Mouse (Mus musculus) spleen, adult 18-20 months (tissue): ENCODE measurements around the gene Zfp217.
A peak's percentile ranks its signal among the peaks of the same experiment; 100 is the strongest.

ENCODE experiments used
- DNase-seq, 2 experiments: peaks; one replicate each; pipeline ENCODE4 v3.0.0; 2022; ENCODE audit warnings: mixed read lengths in 2 of 2

Gene Zfp217

GRCm38 (mm10) chr2:170158987-170159386 lies 11.1 kb upstream of the Zfp217 start:
- no peak for DNase-seq

GRCm38 (mm10) chr2:170158251-170158650 lies 10.3 kb upstream of the Zfp217 start:
- DNase-seq = peak in 1 of 2 experiments; percentile 37

- no peak for DNase-seq
Observed at GRCm38 (mm10) chr2:170157280-170158200, 9.6 kb upstream of the Zfp217 start.

- peak; percentile 52 to 59 for DNase-seq
Observed at GRCm38 (mm10) chr2:170155089-170155740, 7.3 kb upstream of the Zfp217 start.

GRCm38 (mm10) chr2:170154738-170155088 lies 6.8 kb upstream of the Zfp217 start:
- no peak for DNase-seq

- DNase-seq = no peak
Observed at GRCm38 (mm10) chr2:170154301-170154721, 6.4 kb upstream of the Zfp217 start.

GRCm38 (mm10) chr2:170153421-170154271 lies 5.7 kb upstream of the Zfp217 start:
- DNase-seq = peak; percentile 29 to 57

- DNase-seq = peak in 1 of 2 experiments; percentile 43
Observed at GRCm38 (mm10) chr2:170152856-170153255, 5.0 kb upstream of the Zfp217 start.

- no peak for DNase-seq
Observed at GRCm38 (mm10) chr2:170152036-170152686, 4.3 kb upstream of the Zfp217 start.

GRCm38 (mm10) chr2:170151470-170151869 lies 3.6 kb upstream of the Zfp217 start:
- DNase-seq = no peak

GRCm38 (mm10) chr2:170148828-170149227 lies 925 bp upstream of the Zfp217 start:
- no peak for DNase-seq

GRCm38 (mm10) chr2:170147170-170147569 lies 733 bp downstream of the Zfp217 start:
- DNase-seq = no peak

- DNase-seq = no peak
Observed at GRCm38 (mm10) chr2:170144343-170144742, 3.6 kb downstream of the Zfp217 start.

- DNase-seq = no peak
Observed at GRCm38 (mm10) chr2:170143861-170144260, 4.0 kb downstream of the Zfp217 start.

- DNase-seq = no peak
Observed at GRCm38 (mm10) chr2:170142542-170142941, 5.4 kb downstream of the Zfp217 start.

GRCm38 (mm10) chr2:170141481-170141880 lies 6.4 kb downstream of the Zfp217 start:
- DNase-seq = no peak

GRCm38 (mm10) chr2:170139411-170140046 lies 8.4 kb downstream of the Zfp217 start:
- DNase-seq = no peak

GRCm38 (mm10) chr2:170136928-170137327 lies 11.0 kb downstream of the Zfp217 start:
- DNase-seq = no peak

GRCm38 (mm10) chr2:170135820-170136219 lies 12.1 kb downstream of the Zfp217 start:
- DNase-seq = no peak

GRCm38 (mm10) chr2:170134026-170134690 lies 13.7 kb downstream of the Zfp217 start:
- DNase-seq = no peak

GRCm38 (mm10) chr2:170133093-170133731 lies 14.7 kb downstream of the Zfp217 start:
- DNase-seq = peak; percentile 53 to 65
